Mouse (Mus musculus) spleen, adult 2 months (tissue): ENCODE results near the gene Mgp.

ENCODE experiments used
- CTCF ChIP-seq: fragments of 200-500 bp; IDR thresholded peaks from 2 replicates; pipeline ENCODE4 v1.5.1; 2011; ENCODE audit warnings: mild to moderate bottlenecking, inconsistent platforms; ENCODE audit not compliant: insufficient read depth, insufficient read length, insufficient replicate concordance; ENCODE audit errors: extremely low read depth
- POLR2A ChIP-seq: fragments of 200-500 bp; IDR thresholded peaks from 2 replicates; pipeline ENCODE4 v1.6.1; 2011; ENCODE audit warnings: low read depth, low read length, inconsistent platforms

GRCm38 (mm10) chr6:136900369-136901009 is 24.9 kb upstream of the Mgp start:
- TF ChIP-seq CTCF (no peak), POLR2A (no peak)
